Mouse (Mus musculus) gastrocnemius, adult 8-10 months (tissue): ENCODE measurements around the gene Med28. TPM values are rescaled to one million over a fixed set of nuclear protein-coding genes. Genes with fewer than 3 reads are reported as not detected.

ENCODE experiments used
- DNase-seq, 2 experiments: peaks; one replicate each; pipeline ENCODE4 v3.0.0; 2022; ENCODE audit warnings: low spot score in 2 of 2
- total RNA-seq, 4 experiments: library from RNA; stranded (reverse); gene quantifications; 2 replicates each; pipeline ENCODE4 v1.2.4; 2022

Gene Med28
- total RNA-seq, result 10 to 100 TPM; 55.1 to 62.7 (median 56.8) TPM

- peak; percentile 85 to 90 for DNase-seq
Observed at GRCm38 (mm10) chr5:45519960-45520808, at the start of gene Med28. Gene Med28, plus strand, starts transcription at chr5:45520229.

DNA sequence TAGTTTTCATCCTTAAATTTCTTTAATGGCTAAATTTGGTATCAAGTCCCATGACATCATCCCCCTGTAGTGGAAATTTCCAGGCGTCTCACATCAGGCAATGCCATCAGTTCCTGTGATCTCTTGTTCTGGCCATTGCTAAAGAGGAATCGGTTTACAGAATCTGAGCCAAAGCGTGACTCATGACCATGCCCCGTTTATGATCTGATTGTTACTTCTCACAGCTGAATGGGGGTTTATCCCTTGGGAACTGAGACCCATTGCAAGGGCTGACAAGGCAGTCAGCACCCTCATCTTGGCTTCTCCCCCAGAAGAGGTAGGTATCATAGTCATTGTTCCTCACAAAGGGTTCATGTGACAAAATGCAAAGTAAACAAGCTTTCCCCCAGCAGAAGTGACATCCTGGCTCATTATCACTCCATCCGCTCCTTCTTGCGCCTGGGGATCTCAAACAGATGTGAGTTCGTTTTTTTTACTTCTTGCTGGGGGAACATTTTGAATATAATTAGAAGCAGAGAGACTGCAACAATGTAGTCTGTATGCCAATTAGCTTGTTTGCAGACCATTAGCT is 47.1 kb upstream of the Med28 start:
- no peak for DNase-seq

- no peak for DNase-seq
Observed at GRCm38 (mm10) chr5:45473521-45473920, 46.5 kb upstream of the Med28 start.

DNA sequence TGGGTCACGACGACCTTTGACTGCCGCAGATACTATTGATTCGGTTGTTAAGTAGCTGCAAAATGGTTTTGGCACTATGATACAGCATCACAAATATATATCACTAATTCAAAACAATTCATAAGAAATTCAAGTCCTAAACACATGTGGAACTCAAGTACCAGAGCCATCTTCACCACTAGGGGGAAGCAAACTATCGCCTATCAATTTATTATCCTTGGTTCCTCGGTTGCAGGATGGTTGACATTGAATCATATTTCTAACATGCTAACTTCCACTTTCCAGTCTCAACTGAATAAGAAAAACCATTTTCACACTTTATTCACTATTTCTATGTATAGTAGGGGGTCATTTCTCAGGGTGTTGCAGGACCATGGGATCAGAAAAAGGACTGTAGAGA is 45.8 kb upstream of the Med28 start:
- DNase-seq, result no peak

DNA sequence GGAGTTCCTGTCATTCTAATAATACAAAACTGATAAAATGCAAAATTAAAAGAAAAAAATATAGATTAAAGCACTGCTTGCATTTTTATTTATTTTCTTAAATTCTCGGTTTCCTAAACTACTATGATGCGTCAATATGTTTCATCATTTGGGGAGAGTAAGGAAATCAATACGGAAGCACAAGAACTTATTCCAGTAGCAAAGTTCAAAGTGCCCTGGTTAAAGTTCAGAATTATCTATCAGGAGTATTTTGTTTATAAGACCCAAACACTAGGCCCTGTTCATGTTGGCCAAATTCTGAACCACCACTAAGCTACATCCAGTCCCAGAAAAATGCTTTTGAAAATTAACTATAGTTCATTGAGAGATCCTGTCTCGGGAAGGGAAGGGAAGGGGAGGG is 45.3 kb upstream of the Med28 start:
- DNase-seq, result no peak

GRCm38 (mm10) chr5:45475771-45476170 is 44.3 kb upstream of the Med28 start:
- no peak for DNase-seq

DNA sequence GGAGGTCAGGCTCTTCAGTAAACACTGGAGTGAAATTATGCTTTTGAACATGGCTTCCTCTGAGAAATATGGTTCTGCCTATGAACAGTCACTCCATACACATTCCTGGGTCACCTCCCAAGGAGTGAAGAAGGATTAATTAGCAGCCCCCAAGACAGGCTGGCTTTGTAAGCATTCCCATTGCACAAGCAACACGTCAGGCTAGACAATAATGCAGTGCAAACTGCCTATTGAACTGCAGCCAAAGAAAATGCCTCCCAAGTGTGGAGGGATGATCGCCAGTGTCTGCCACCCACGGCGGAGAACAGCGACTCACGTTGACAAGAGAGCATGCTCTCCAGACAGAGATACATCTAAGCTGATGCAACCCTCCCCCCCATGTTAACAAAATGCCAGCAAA is 43.7 kb upstream of the Med28 start:
- no peak for DNase-seq

GRCm38 (mm10) chr5:45477601-45478000 is 42.4 kb upstream of the Med28 start:
- no peak for DNase-seq

DNA sequence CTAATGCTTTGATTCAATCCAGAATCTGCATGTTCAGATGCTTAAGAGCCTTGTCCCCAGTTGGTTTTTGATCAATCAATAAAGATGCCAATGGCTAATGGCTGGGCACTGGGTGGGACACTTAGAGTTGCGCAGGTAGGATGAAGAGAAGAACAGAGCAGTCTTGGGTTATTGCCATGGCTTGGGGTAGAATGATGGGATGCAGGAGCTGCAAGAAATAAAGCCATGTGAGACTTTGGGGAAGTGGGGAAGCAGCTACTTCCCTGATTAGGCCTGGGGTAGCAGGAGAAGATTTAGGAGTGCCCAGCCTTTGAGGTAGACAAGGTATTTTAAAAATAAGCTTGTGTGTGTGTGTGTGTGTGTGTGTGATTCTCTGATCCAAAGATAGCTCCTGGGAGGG is 40.0 kb upstream of the Med28 start:
- DNase-seq, result no peak

DNA sequence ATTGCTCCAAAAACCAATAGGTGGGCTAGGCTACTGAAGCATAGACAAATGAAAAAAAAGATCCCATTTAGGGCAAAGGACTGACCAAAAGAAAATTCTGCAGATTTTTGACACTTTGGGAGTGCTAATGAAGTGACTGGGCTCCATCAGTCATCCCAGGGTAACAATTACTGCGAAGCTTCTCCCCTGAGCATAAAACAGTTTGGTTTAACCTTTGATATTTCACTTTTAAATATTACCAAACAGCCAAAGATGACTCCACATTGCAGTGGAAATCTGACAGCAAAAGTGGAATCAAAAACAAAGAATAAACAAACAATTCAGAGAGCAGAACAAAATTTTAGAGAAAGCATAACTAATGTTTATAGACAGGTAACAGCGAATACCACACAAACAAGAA is 38.9 kb upstream of the Med28 start:
- DNase-seq, result no peak

DNA sequence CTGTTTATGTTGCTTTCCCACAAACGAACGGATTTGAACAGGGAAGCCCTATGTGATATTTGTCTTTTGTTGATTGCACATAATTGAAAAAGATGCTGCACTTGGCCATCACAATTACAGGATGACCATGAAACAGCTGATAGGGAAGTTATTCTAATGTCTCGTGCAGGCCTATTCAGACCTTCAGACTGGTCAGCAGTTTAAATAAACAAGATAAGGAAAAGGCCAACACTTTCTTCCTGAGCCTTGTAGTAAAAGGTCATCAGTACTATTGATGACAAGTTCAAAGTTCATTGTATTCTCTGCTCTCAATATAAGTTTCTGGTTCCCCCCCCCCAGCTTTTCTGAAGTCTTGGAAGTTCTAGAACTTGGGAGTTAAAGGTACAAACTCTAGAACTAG is 37.4 kb upstream of the Med28 start:
- no peak for DNase-seq

GRCm38 (mm10) chr5:45483654-45484053 is 36.4 kb upstream of the Med28 start:
- no peak for DNase-seq

DNA sequence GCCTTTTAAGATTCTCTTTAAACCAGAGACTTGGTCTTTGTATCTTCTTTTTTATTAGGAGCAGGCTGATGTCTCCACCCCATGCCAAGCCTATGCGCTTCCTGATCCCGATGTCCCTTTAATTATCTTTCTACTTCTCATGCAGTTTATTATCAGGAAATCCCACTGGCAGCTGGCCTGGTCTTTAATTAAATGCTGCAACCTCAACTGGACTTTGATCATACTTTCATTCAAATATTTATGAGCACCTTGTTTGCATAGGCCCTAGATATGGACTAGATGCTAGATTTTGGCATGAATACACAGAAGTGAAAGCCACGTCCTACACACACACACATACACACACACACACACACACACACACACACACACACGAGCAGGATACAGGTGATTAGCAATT is 28.3 kb upstream of the Med28 start:
- DNase-seq, result no peak

GRCm38 (mm10) chr5:45493191-45494092 is 26.6 kb upstream of the Med28 start, which contains the start of gene Lap3:
Gene Lap3, plus strand, starts transcription at chr5:45493374.
- DNase-seq, result peak; percentile 99 to 100

DNA sequence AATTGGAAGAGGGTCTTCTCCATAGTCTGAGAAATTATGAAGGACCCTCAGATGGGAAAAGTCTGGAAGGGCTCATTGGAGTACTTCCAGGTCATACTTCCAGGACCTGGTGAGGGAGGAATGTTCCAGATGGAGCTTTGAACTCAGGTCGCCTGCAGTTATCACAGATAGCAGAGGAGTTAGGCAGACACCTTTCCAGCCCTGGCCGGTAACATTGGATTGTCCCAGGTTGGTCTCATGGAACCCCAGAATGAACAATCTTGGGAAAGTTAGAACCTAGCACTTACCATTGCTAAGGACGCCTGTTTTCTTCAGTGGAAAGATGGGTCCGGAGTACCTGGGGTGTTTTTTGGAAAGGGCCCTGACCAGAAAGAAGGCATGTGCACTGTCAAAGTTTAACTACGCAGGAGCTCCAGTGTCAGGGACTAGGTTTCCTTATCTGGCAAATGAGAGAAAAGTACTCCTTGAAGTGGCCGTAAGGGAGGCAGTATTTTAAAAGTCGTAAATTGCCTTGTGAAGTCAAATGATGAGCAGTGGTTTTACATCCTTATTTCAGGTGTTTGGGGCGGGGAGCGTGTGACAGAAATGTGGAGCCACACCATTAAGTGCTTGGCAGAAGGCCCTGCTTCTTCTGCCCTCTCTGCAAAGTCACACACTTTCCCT is 25.8 kb upstream of the Med28 start:
- no peak for DNase-seq

- no peak for DNase-seq
Observed at GRCm38 (mm10) chr5:45495429-45495975, 24.5 kb upstream of the Med28 start.

DNA sequence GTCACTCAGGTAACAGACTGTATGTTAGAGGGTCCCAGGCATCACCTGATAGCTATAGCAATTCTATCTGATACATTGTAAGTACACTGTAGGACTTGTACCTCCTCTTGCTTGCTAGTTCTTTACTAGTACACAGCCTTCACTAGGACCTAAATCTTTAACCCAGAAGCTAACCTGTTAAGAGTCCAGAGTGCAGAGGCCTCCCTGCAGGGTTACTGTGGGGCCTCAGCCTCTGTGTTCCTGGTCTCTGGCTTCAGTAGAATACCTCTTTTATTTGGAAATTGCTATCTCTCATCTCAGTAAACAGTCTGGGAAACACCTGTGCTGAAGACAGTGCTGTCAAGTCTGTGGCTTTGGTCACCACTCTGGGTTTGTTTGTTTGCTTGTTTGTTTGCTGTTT is 24.0 kb upstream of the Med28 start:
- no peak for DNase-seq

- DNase-seq, result no peak
Observed at GRCm38 (mm10) chr5:45496479-45496878, 23.6 kb upstream of the Med28 start.

GRCm38 (mm10) chr5:45496930-45497550 is 23.0 kb upstream of the Med28 start:
- no peak for DNase-seq

DNA sequence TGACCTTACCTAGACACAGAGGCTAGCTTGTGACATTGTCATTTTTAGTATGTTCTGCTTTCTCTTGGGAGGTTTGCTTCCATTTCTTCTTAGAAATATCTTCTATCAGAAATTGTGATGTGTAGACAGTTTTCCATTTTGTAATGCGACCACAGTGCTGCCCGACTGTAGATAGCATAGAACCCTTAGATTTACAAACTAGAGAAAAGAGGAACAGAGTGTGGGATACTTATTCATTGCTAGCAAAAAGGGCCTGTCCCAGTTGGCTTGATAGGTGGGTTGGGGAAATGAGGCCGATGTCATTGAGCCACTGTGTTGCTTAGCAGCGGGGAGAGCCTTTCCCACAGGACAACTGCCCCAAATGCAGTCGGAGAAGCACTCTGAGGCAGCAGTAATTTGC is 22.5 kb upstream of the Med28 start:
- no peak for DNase-seq

DNA sequence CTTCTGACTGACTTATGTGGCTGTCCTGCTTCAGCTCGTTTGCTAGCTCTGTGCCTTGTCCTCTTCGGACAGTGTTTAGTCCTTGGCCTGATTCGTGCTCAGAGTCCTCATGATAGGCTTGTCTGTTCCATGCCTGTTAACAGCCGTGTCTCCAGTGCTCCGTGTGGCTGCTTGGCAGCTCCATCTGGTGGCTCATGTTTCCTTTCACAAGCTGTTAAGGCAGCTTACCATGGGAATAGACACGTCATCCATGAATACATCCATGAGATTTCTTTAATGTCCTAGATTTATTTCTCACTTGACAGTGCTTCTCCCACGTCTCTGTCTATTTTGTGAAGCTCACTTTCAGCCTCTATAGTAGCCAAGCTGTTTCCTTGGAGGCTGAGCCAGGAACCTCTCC is 10.0 kb upstream of the Med28 start:
- no peak for DNase-seq
